Mouse (Mus musculus) hindbrain, embryonic 16.5 days (tissue): ENCODE data around the gene Gm17190. TPM values are rescaled to one million over a fixed set of nuclear protein-coding genes. Genes with fewer than 3 reads are reported as not detected.
A peak's percentile ranks its signal among the peaks of the same experiment; 100 is the strongest.

Experiments
- ATAC-seq: fragments of 200-750 bp; cut with Nextera tagmentation; 2 replicates; pipeline ENCODE4 v1.8.0; 2017; ENCODE audit warnings: moderate TSS enrichment, moderate library complexity
- H3K27ac ChIP-seq: fragments of 300-500 bp; sonication (generic); 2 replicates; pipeline ENCODE4 v1.5.1; 2014; ENCODE audit warnings: low read depth, mild to moderate bottlenecking, control low read depth, low read length, moderate library complexity
- H3K27me3 ChIP-seq: fragments of 300-500 bp; sonication (generic); replicated peaks from 2 replicates; pipeline ENCODE4 v1.6.1; 2014; ENCODE audit warnings: low read length; ENCODE audit not compliant: control insufficient read depth, insufficient read depth
- H3K36me3 ChIP-seq: fragments of 300-500 bp; sonication (generic); 2 replicates; pipeline ENCODE4 v1.6.1; 2014; ENCODE audit warnings: mild to moderate bottlenecking, low read length, moderate library complexity, mixed read lengths; ENCODE audit not compliant: control insufficient read depth, insufficient read depth
- H3K4me1 ChIP-seq: fragments of 300-500 bp; sonication (generic); 2 replicates; pipeline ENCODE4 v1.6.1; 2014; ENCODE audit warnings: low read depth, low read length; ENCODE audit not compliant: control insufficient read depth, insufficient read depth
- H3K4me2 ChIP-seq: fragments of 300-500 bp; sonication (generic); 2 replicates; pipeline ENCODE4 v1.6.1; 2014; ENCODE audit warnings: mild to moderate bottlenecking, low read length, control low read depth, moderate library complexity
- H3K4me3 ChIP-seq: fragments of 300-500 bp; sonication (generic); 2 replicates; pipeline ENCODE4 v1.5.1; 2014; ENCODE audit warnings: mild to moderate bottlenecking, low read length, control low read depth, moderate library complexity
- H3K9ac ChIP-seq: fragments of 300-500 bp; sonication (generic); 2 replicates; pipeline ENCODE4 v1.6.1; 2014; ENCODE audit warnings: low read depth, mild to moderate bottlenecking, control low read depth, low read length, moderate library complexity
- H3K9me3 ChIP-seq: fragments of 300-500 bp; sonication (generic); 2 replicates; pipeline ENCODE4 v1.6.1; 2014; ENCODE audit warnings: mild to moderate bottlenecking, low read length, moderate library complexity; ENCODE audit not compliant: control insufficient read depth
- WGBS: fragments of 180-500 bp; shearing (Covaris S2); extraction: QIAGEN DNeasy Blood & Tissue Kit; methylation state at CpG from one replicate; pipeline ENCODE4 v1.1.7; 2014; 5-methylcytosine and 5-hydroxymethylcytosine counted together
- polyA plus RNA-seq: library from polyadenylated mRNA; unstranded; fragments of >200 nt; fragmentation: Nextera tagmentation; extraction: Ambion mirVana; gene quantifications from 2 replicates; pipeline ENCODE4 v1.2.1, GENCODE M21; 2015

Gene Gm17190
- polyA plus RNA-seq, 1 experiment from 2014 or later, result 0.40 TPM

GRCm38 (mm10) chr13:96106367-96106766, 24.5 kb downstream of the Gm17190 start:
- H3K4me1 ChIP-seq, result no peaks in the 10 kb centered on the region
- no peak overlapping the region for H3K9ac ChIP-seq
- H3K4me3 ChIP-seq, result no peak overlapping the region
- H3K9me3 ChIP-seq, result no peaks in the 10 kb centered on the region
- no peaks in the 10 kb centered on the region for H3K27me3 ChIP-seq
- no peak overlapping the region for H3K4me2 ChIP-seq
- no peak for ATAC-seq
- WGBS, result 89% methylated on average over 4 of the region's 4 CpGs
- H3K27ac ChIP-seq, result no peak overlapping the region
- no peaks in the 10 kb centered on the region for H3K36me3 ChIP-seq

DNA sequence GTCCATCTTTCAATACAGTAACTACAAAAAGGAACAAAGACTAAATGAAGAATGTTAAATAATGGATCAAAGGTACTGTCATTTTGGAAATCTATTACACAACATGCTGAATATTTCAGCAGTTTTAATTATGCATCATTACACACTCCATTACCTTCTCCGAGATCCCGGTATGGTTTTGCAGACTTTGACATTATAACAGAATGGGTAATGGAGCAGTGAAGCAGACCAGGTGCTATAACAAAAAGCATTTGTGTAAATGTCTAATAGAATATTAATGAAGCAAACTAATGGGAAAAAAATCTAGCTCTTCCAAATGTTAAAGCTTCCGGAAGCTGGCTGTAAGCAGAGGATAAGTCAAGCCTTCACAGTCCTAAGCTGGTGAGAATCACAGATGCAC, 28.9 kb downstream of the Gm17190 start:
- no peaks in the 10 kb centered on the region for H3K4me1 ChIP-seq
- H3K4me3 ChIP-seq, result no peak overlapping the region
- 31% methylated on average over 3 of the region's 3 CpGs for WGBS
- H3K36me3 ChIP-seq, result no peaks in the 10 kb centered on the region
- no peak overlapping the region for H3K9ac ChIP-seq
- no peaks in the 10 kb centered on the region for H3K27me3 ChIP-seq
- ATAC-seq, result no peak; the same call in 1 of the 2 replicates
- H3K4me2 ChIP-seq, result no peak overlapping the region
- no peak overlapping the region for H3K27ac ChIP-seq
- no peaks in the 10 kb centered on the region for H3K9me3 ChIP-seq

DNA sequence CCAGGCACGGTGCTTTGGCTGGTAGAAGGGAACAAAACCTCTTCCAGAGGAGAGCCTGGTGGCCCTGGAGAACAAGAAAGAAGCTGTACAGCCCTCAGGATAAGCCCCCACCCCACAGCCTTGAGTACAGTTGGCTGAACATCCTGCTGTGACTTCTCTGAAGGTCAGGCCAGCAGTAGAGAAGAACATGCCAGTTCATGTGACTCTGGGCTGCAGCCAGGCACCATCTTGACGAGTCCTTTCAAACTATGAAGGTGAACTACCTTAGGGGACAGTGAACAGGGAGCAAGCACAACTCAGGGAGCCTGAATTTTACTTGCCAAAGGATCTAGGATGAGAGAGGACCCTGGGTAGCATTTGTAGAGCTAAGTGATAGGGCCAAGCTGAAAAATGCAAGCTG, 30.9 kb downstream of the Gm17190 start:
- no peaks in the 10 kb centered on the region for H3K36me3 ChIP-seq
- H3K4me1 ChIP-seq, result no peaks in the 10 kb centered on the region
- ATAC-seq, result no peak
- H3K9me3 ChIP-seq, result no peaks in the 10 kb centered on the region
- no peak overlapping the region for H3K27ac ChIP-seq
- H3K9ac ChIP-seq, result no peak overlapping the region
- H3K4me3 ChIP-seq, result no peak overlapping the region
- H3K27me3 ChIP-seq, result no peaks in the 10 kb centered on the region
- no peak overlapping the region for H3K4me2 ChIP-seq
- 75% methylated on average over 2 of the region's 2 CpGs for WGBS

- Histone ChIP-seq H3K4me3 (no peak overlapping the region), H3K9me3 (no peaks in the 10 kb centered on the region), H3K4me2 (no peak overlapping the region), H3K9ac (no peak overlapping the region), H3K27ac (no peak overlapping the region), H3K27me3 (no peaks in the 10 kb centered on the region; the same call in 1 of the 2 replicates), H3K4me1 (no peaks in the 10 kb centered on the region), H3K36me3 (no peaks in the 10 kb centered on the region)
- no peak for ATAC-seq
- 58% methylated on average over 5 of the region's 5 CpGs for WGBS
Measured at GRCm38 (mm10) chr13:96125011-96125410, 43.2 kb downstream of the Gm17190 start.

GRCm38 (mm10) chr13:96126669-96127068, 44.8 kb downstream of the Gm17190 start:
- no peaks in the 10 kb centered on the region for H3K9me3 ChIP-seq
- 77% methylated on average over 6 of the region's 6 CpGs for WGBS
- no peak for ATAC-seq
- no peaks in the 10 kb centered on the region for H3K36me3 ChIP-seq
- peaks cover 4% of the 10 kb centered on the region; the same call in 1 of the 2 replicates for H3K4me1 ChIP-seq
- H3K4me3 ChIP-seq, result no peak overlapping the region
- no peak overlapping the region for H3K4me2 ChIP-seq
- no peak overlapping the region for H3K9ac ChIP-seq
- no peaks in the 10 kb centered on the region; the same call in 1 of the 2 replicates for H3K27me3 ChIP-seq
- no peak overlapping the region for H3K27ac ChIP-seq

DNA sequence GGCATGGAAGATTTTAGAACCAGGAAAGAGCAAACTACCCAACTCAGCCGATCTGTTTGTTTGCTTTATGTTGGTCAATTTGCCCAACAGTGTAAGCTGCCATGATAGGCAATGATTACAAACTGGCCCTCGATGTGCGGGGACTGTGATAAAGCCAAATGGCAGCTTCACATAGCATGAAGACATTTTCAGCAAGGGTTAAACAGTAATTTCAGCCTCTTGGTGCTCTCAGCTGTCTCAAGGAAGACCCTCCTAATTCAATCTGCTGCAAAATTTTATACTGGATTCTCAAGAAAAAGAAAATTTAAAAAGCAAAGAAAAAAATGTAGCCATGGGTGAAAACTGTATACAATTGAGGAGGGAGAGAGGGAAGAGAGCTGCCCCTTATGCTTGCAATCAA, 47.2 kb downstream of the Gm17190 start:
- H3K27me3 ChIP-seq, result no peaks in the 10 kb centered on the region; the same call in 1 of the 2 replicates
- no peak overlapping the region for H3K9ac ChIP-seq
- H3K4me1 ChIP-seq, result peaks cover 4% of the 10 kb centered on the region; the same call in 1 of the 2 replicates
- peak overlapping the region; percentile 92 for H3K4me2 ChIP-seq
- 78% methylated on average over 3 of the region's 3 CpGs for WGBS
- peak overlapping the region; percentile 67 for H3K4me3 ChIP-seq
- ATAC-seq, result no peak
- H3K9me3 ChIP-seq, result no peaks in the 10 kb centered on the region
- no peaks in the 10 kb centered on the region for H3K36me3 ChIP-seq
- H3K27ac ChIP-seq, result no peak overlapping the region

- peaks cover 4% of the 10 kb centered on the region; the same call in 1 of the 2 replicates for H3K4me1 ChIP-seq
- peak overlapping the region; percentile 84 for H3K27ac ChIP-seq
- H3K36me3 ChIP-seq, result no peaks in the 10 kb centered on the region
- peak overlapping the region; percentile 67 for H3K4me3 ChIP-seq
- WGBS, result under 1% methylated on average over 17 of the region's 30 CpGs
- ATAC-seq, result peak; percentile 90
- H3K9ac ChIP-seq, result peak overlapping the region; percentile 68
- peak overlapping the region; percentile 92 for H3K4me2 ChIP-seq
- no peaks in the 10 kb centered on the region for H3K9me3 ChIP-seq
- peaks cover 2% of the 10 kb centered on the region; the same call in 1 of the 2 replicates for H3K27me3 ChIP-seq
Measured at GRCm38 (mm10) chr13:96131050-96131449, 49.2 kb downstream of the Gm17190 start.

- Histone ChIP-seq H3K36me3 (no peaks in the 10 kb centered on the region), H3K9me3 (no peaks in the 10 kb centered on the region), H3K4me2 (peak overlapping the region; percentile 92), H3K27ac (peak overlapping the region; percentile 84), H3K27me3 (peaks cover 2% of the 10 kb centered on the region; the same call in 1 of the 2 replicates), H3K9ac (peak overlapping the region; percentile 62), H3K4me1 (peaks cover 4% of the 10 kb centered on the region; the same call in 1 of the 2 replicates), H3K4me3 (peak overlapping the region; percentile 67)
- no peak for ATAC-seq
- 0% methylated on average over 19 of the region's 19 CpGs for WGBS
Measured at GRCm38 (mm10) chr13:96131911-96132310, 50.1 kb downstream of the Gm17190 start.

DNA sequence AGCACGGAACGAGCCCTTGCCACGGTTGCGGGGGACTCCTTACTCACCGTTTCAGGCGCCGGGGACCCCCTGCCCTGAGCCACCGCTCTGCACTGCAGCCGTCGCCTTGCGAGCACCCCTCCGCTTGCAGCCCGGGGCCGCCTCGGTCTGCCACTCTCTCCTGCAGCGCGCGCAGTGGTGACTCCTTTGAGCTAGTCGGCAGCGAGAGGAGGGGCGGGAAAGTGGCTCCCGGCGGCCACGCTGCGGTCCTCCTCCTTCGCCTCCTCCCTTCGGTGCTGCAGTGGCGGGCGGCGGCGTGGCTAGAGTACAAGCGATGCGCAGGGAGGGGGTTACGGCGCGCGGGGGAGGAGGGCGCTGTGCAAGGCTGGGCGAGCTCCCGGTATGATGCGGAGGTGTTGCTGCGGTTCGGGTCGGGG, 50.6 kb downstream of the Gm17190 start, which contains the start of gene Sv2c:
Gene Sv2c (minus strand): TSS at position 177 of the 416 bp plus-strand sequence.
- peak within 1 kb of the TSS; percentile 68 for H3K9ac ChIP-seq
- peak within 1 kb of the TSS; percentile 84 for H3K27ac ChIP-seq
- no peaks in the 10 kb centered on the region for H3K36me3 ChIP-seq
- H3K27me3 ChIP-seq, result peaks cover 2% of the 10 kb centered on the region; the same call in 1 of the 2 replicates
- H3K4me1 ChIP-seq, result peaks cover 4% of the 10 kb centered on the region; the same call in 1 of the 2 replicates
- peak within 1 kb of the TSS; percentile 67 for H3K4me3 ChIP-seq
- H3K4me2 ChIP-seq, result peak within 1 kb of the TSS; percentile 92
- H3K9me3 ChIP-seq, result no peaks in the 10 kb centered on the region
- 0% methylated on average over 39 of the region's 44 CpGs for WGBS
- peak; percentile 70 for ATAC-seq
